Mouse (Mus musculus): ENCODE results near the gene Asphd2. TPM values are rescaled to one million over a fixed set of nuclear protein-coding genes. Genes with fewer than 3 reads are reported as not detected.
A peak's percentile ranks its signal among the peaks of the same experiment; 100 is the strongest.

Gene Asphd2
- total RNA-seq (2021) (under 1 TPM; 0.50 to 0.89 TPM), polyA plus RNA-seq (2012; rRNA removed) (0.88 and 1.00 TPM in 2 replicates)
- long read RNA-seq, partial matches to known transcripts = 0 of 1 reads
- long read RNA-seq, other reads (novel, unspliced or antisense) = 1 of 1 reads

DNA sequence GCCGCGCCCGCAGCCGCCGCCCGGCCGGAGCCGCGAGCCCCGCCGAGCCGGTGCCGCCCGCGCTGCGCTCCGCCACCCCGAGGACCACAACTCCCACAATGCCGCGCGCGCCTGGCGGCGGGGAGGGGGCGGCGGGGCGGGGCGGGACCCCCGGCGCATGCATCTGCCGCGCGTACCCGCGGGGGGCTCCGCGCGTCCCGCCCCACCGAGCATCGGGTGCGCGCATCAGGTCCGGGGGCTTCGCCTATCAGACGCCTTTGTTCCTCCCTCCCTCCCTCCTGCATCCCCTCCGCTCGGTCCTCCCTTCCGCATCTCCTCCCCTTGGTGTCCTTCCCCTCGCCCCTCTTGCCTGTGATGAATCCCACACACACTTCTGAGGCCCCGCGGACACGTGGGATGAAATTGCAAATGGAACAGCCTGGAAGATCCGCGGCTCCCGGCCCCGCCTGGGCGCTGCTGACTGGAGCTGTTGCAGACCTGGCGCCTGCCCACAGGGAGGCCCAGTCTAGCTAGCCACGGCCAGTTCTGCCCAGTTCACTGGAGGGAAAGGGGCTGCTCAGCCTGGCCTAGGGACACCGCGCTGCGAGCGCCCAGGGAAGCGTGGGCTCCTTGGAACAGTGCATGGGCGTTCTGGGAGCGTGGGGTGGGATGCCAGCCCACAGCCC is at the start of gene Asphd2:
Gene Asphd2, minus strand, starts transcription at position 88 of the 665 bp plus-strand sequence.
- H3K36me3 ChIP-seq (ENCODE audit: control insufficient read depth, insufficient read depth, low read length) = no peaks in the 10 kb centered on the region
- DNase-seq = peak; percentile 32 to 44
- H3K79me2 ChIP-seq (replicated peaks; ENCODE audit: control insufficient read depth, insufficient read depth, low read length) = no peaks in the 10 kb centered on the region
- TF ChIP-seq EP300 (IDR thresholded peaks at IDR 0.05; ENCODE audit: insufficient read depth, low read depth, low read length) (no peak), POLR2A (IDR thresholded peaks at IDR 0.05; ENCODE audit: insufficient read depth, low read depth, low read length) (no peak), CTCF (IDR thresholded peaks at IDR 0.05) (no peak)
- H3K27ac ChIP-seq = no peak within 1 kb of the TSS
- peak within 1 kb of the TSS; percentile 26; the same call in 1 of the 2 replicates for H3K4me3 ChIP-seq
- no peaks in the 10 kb centered on the region for H3K4me1 ChIP-seq (ENCODE audit: control insufficient read depth, insufficient read depth, low read length)
- intact Hi-C loops (cut with DNase I) = no loop called here
- 4% methylated on average over 43 of the region's 67 CpGs for WGBS
- peaks cover 15% of the 10 kb centered on the region for H3K27me3 ChIP-seq (ENCODE audit: control insufficient read depth, insufficient read depth, low read length)
- H3K9ac ChIP-seq (ENCODE audit: low read depth, low read length) = peak within 1 kb of the TSS; percentile 26

DNA sequence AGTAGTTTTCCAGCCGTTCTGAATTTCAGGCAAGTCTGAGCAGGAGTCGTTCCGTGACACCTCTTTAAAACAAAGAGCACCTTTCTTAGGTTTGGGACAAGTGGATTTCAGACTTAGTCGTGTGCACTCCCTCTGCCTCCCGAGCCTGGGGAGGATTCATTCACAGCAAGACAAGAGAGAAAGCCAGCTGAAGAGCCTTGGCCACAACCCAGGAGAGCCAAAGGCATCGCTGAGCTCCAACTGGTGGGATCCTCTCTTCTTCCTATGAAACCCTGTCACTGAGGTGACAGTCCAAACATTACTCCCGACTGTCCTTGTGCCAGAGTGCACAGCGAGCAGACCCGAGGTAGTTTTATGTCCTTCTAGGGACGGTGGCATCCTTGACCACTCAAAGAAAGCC is 43.9 kb upstream of the Asphd2 start:
- no peaks in the 10 kb centered on the region for H3K4me1 ChIP-seq (ENCODE audit: control insufficient read depth, insufficient read depth, low read length)
- H3K4me3 ChIP-seq = no peak overlapping the region
- H3K9ac ChIP-seq (ENCODE audit: low read depth, low read length) = no peak overlapping the region
- intact Hi-C loops (cut with DNase I) = no loop called here
- no peak for DNase-seq
- H3K36me3 ChIP-seq (ENCODE audit: control insufficient read depth, insufficient read depth, low read length) = no peaks in the 10 kb centered on the region
- H3K79me2 ChIP-seq (replicated peaks; ENCODE audit: control insufficient read depth, insufficient read depth, low read length) = no peaks in the 10 kb centered on the region
- H3K27ac ChIP-seq = no peak overlapping the region
- H3K27me3 ChIP-seq (ENCODE audit: control insufficient read depth, insufficient read depth, low read length) = no peaks in the 10 kb centered on the region; the same call in 1 of the 2 replicates
- TF ChIP-seq EP300 (IDR thresholded peaks at IDR 0.05; ENCODE audit: insufficient read depth, low read depth, low read length) = no peak
- 50% methylated on average over 10 of the region's 10 CpGs for WGBS

- DNase-seq = peak; percentile 38 to 78
- peak; percentile 59; the same call in 1 of the 2 replicates for TF ChIP-seq EP300 (IDR thresholded peaks at IDR 0.05; ENCODE audit: insufficient read depth, low read depth, low read length)
- no peak; the same call in 1 of the 2 replicates for TF ChIP-seq CTCF (IDR thresholded peaks at IDR 0.05)
- H3K4me3 ChIP-seq = no peak overlapping the region
- no peaks in the 10 kb centered on the region for H3K79me2 ChIP-seq (replicated peaks; ENCODE audit: control insufficient read depth, insufficient read depth, low read length)
- H3K9ac ChIP-seq (ENCODE audit: low read depth, low read length) = no peak overlapping the region
- no peak overlapping the region for H3K27ac ChIP-seq
- H3K27me3 ChIP-seq (ENCODE audit: control insufficient read depth, insufficient read depth, low read length) = no peaks in the 10 kb centered on the region
- under 1% methylated on average over 8 of the region's 8 CpGs for WGBS
- intact Hi-C loops (cut with DNase I) = loop anchor here (2.0 to 5.0 kb wide), 3 partner anchors 210 to 624 kb away; no protein-coding TSS in a partner anchor
- no peaks in the 10 kb centered on the region for H3K4me1 ChIP-seq (ENCODE audit: control insufficient read depth, insufficient read depth, low read length)
- no peaks in the 10 kb centered on the region for H3K36me3 ChIP-seq (ENCODE audit: control insufficient read depth, insufficient read depth, low read length)
These were observed 38.3 kb upstream of the Asphd2 start for GRCm38 (mm10) chr5:112433004-112433403.

GRCm38 (mm10) chr5:112432033-112432432 is 37.4 kb upstream of the Asphd2 start:
- no peak for DNase-seq
- H3K79me2 ChIP-seq (replicated peaks; ENCODE audit: control insufficient read depth, insufficient read depth, low read length) = no peaks in the 10 kb centered on the region
- TF ChIP-seq EP300 (IDR thresholded peaks at IDR 0.05; ENCODE audit: insufficient read depth, low read depth, low read length) (no peak), CTCF (IDR thresholded peaks at IDR 0.05) (no peak), POLR2A (IDR thresholded peaks at IDR 0.05; ENCODE audit: insufficient read depth, low read depth, low read length) (no peak)
- no peak overlapping the region for H3K27ac ChIP-seq
- no peaks in the 10 kb centered on the region for H3K27me3 ChIP-seq (ENCODE audit: control insufficient read depth, insufficient read depth, low read length)
- H3K36me3 ChIP-seq (ENCODE audit: control insufficient read depth, insufficient read depth, low read length) = no peaks in the 10 kb centered on the region
- H3K9ac ChIP-seq (ENCODE audit: low read depth, low read length) = no peak overlapping the region
- 73% methylated on average over 5 of the region's 5 CpGs for WGBS
- no peak overlapping the region for H3K4me3 ChIP-seq
- intact Hi-C loops (cut with DNase I) = loop anchor here (2.0 to 5.0 kb wide), 3 partner anchors 211 to 625 kb away; no protein-coding TSS in a partner anchor
- no peaks in the 10 kb centered on the region for H3K4me1 ChIP-seq (ENCODE audit: control insufficient read depth, insufficient read depth, low read length)

DNA sequence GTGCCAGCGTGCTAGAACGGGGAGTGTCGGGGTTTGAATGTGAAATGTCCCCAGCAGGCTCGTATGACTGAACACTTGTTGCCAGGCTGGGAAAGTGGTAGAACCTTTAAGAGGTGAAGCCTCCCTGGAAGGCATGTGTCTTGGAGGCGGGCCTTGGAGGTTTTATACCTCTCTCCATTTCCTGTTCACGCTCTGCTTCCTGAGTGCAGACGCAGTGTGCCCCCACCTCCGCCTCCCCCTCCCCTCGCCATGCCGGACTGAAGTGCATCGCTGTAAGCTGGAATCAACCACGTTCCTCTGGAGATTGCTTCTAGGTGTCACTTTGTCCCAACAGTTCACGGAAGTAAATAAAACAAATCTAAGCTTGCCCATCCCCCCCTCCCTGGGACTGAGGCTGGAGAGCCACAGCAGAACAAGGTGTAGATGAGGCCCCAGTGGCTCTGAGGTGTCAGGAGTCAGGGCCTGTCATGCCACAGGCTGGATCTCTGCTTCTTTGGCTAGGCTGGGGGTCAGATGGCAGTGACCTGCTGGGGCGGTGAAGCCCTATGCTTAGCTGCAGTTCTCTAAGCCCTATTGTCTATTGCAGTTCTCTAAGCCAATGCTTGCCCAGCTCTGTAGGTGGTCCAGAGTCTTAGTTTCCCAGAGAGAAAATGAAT is 36.6 kb upstream of the Asphd2 start:
- H3K36me3 ChIP-seq (ENCODE audit: control insufficient read depth, insufficient read depth, low read length) = no peaks in the 10 kb centered on the region
- DNase-seq = no peak
- intact Hi-C loops (cut with DNase I) = loop anchor here (5.0 kb wide), 2 partner anchors 431 to 626 kb away; no protein-coding TSS in a partner anchor
- H3K79me2 ChIP-seq (replicated peaks; ENCODE audit: control insufficient read depth, insufficient read depth, low read length) = no peaks in the 10 kb centered on the region
- H3K9ac ChIP-seq (ENCODE audit: low read depth, low read length) = no peak overlapping the region
- no peaks in the 10 kb centered on the region for H3K4me1 ChIP-seq (ENCODE audit: control insufficient read depth, insufficient read depth, low read length)
- no peak overlapping the region for H3K27ac ChIP-seq
- WGBS = 32% methylated on average over 14 of the region's 14 CpGs
- H3K4me3 ChIP-seq = no peak overlapping the region
- no peaks in the 10 kb centered on the region for H3K27me3 ChIP-seq (ENCODE audit: control insufficient read depth, insufficient read depth, low read length)
- no peak for TF ChIP-seq CTCF (IDR thresholded peaks at IDR 0.05)
- TF ChIP-seq POLR2A (IDR thresholded peaks at IDR 0.05; ENCODE audit: insufficient read depth, low read depth, low read length) = no peak
- no peak for TF ChIP-seq EP300 (IDR thresholded peaks at IDR 0.05; ENCODE audit: insufficient read depth, low read depth, low read length)

GRCm38 (mm10) chr5:112428944-112429343 is 34.3 kb upstream of the Asphd2 start:
- H3K27me3 ChIP-seq (ENCODE audit: control insufficient read depth, insufficient read depth, low read length) = peaks cover 2% of the 10 kb centered on the region; the same call in 1 of the 2 replicates

More at GRCm38 (mm10) chr5:112428944-112429343, 34.3 kb upstream of the Asphd2 start:
- Histone ChIP-seq H3K36me3 (ENCODE audit: control insufficient read depth, insufficient read depth, low read length) (no peaks in the 10 kb centered on the region), H3K9ac (ENCODE audit: low read depth, low read length) (no peak overlapping the region), H3K4me3 (no peak overlapping the region), H3K4me1 (ENCODE audit: control insufficient read depth, insufficient read depth, low read length) (no peaks in the 10 kb centered on the region), H3K27ac (no peak overlapping the region), H3K79me2 (replicated peaks; ENCODE audit: control insufficient read depth, insufficient read depth, low read length) (no peaks in the 10 kb centered on the region)
- peak; percentile 80 for TF ChIP-seq CTCF (IDR thresholded peaks at IDR 0.05)
- TF ChIP-seq EP300 (IDR thresholded peaks at IDR 0.05; ENCODE audit: insufficient read depth, low read depth, low read length) = no peak
- peak; percentile 49 to 64 for DNase-seq
- WGBS = 10% methylated on average over 19 of the region's 19 CpGs
- intact Hi-C loops (cut with DNase I) = loop anchor here (1.0 to 5.0 kb wide), 3 partner anchors 87 to 214 kb away; partner anchors contain the start of genes Hps4 and Srrd

Data from heart, adult 2 months (tissue).